Mouse (Mus musculus): ENCODE measurements around the gene Pm20d1. TPM values are rescaled to one million over a fixed set of nuclear protein-coding genes. Genes with fewer than 3 reads are reported as not detected.

Pm20d1 gene
- polyA plus RNA-seq, 1 experiment: 0.11 TPM

- WGBS: 86% methylated on average over 4 of the region's 4 CpGs
- no peak for TF ChIP-seq POLR2A (IDR thresholded peaks at IDR 0.05; ENCODE audit: low read depth, low read length)
- no peak for TF ChIP-seq CTCF (IDR thresholded peaks at IDR 0.05; ENCODE audit: extremely low read depth, insufficient read depth, insufficient read length, insufficient replicate concordance)
- Histone ChIP-seq H3K4me3 (ENCODE audit: extremely low read depth, insufficient read depth, insufficient read length) (no peak overlapping the region), H3K4me1 (ENCODE audit: control insufficient read depth, insufficient read depth, insufficient read length) (no peaks in the 10 kb centered on the region), H3K27ac (ENCODE audit: insufficient read depth, low read length) (no peak overlapping the region), H3K27me3 (ENCODE audit: control insufficient read depth, insufficient read depth, low read length) (no peaks in the 10 kb centered on the region), H3K36me3 (ENCODE audit: control insufficient read depth, insufficient read depth, low read length) (no peaks in the 10 kb centered on the region)
- no peak for DNase-seq (ENCODE audit: low read depth in 1 of 2, low spot score in 2 of 2)
Observed at GRCm38 (mm10) chr1:131861811-131862210, 64.6 kb downstream of the Pm20d1 start.

GRCm38 (mm10) chr1:131865596-131865995 lies 68.4 kb downstream of the Pm20d1 start:
- H3K4me3 ChIP-seq (ENCODE audit: extremely low read depth, insufficient read depth, insufficient read length): no peak overlapping the region
- peaks cover 4% of the 10 kb centered on the region; the same call in 1 of the 2 replicates for H3K36me3 ChIP-seq (ENCODE audit: control insufficient read depth, insufficient read depth, low read length)
- no peak for DNase-seq (ENCODE audit: low read depth in 1 of 2, low spot score in 2 of 2)
- H3K27ac ChIP-seq (ENCODE audit: insufficient read depth, low read length): no peak overlapping the region
- H3K4me1 ChIP-seq (ENCODE audit: control insufficient read depth, insufficient read depth, insufficient read length): peaks cover 3% of the 10 kb centered on the region; the same call in 1 of the 2 replicates
- 87% methylated on average over 5 of the region's 5 CpGs for WGBS
- no peak for TF ChIP-seq POLR2A (IDR thresholded peaks at IDR 0.05; ENCODE audit: low read depth, low read length)
- TF ChIP-seq CTCF (IDR thresholded peaks at IDR 0.05; ENCODE audit: extremely low read depth, insufficient read depth, insufficient read length, insufficient replicate concordance): no peak
- H3K27me3 ChIP-seq (ENCODE audit: control insufficient read depth, insufficient read depth, low read length): no peaks in the 10 kb centered on the region

- no peak overlapping the region for H3K27ac ChIP-seq (ENCODE audit: insufficient read depth, low read length)
- no peaks in the 10 kb centered on the region for H3K27me3 ChIP-seq (ENCODE audit: control insufficient read depth, insufficient read depth, low read length)
- peaks cover 5% of the 10 kb centered on the region for H3K36me3 ChIP-seq (ENCODE audit: control insufficient read depth, insufficient read depth, low read length)
- 29% methylated on average over 6 of the region's 6 CpGs for WGBS
- peaks cover 3% of the 10 kb centered on the region; the same call in 1 of the 2 replicates for H3K4me1 ChIP-seq (ENCODE audit: control insufficient read depth, insufficient read depth, insufficient read length)
- H3K4me3 ChIP-seq (ENCODE audit: extremely low read depth, insufficient read depth, insufficient read length): peak overlapping the region; percentile 22
- DNase-seq (ENCODE audit: low read depth in 1 of 2, low spot score in 2 of 2): no peak
- TF ChIP-seq POLR2A (IDR thresholded peaks at IDR 0.05; ENCODE audit: low read depth, low read length): no peak
- no peak for TF ChIP-seq CTCF (IDR thresholded peaks at IDR 0.05; ENCODE audit: extremely low read depth, insufficient read depth, insufficient read length, insufficient replicate concordance)
Observed at GRCm38 (mm10) chr1:131866304-131866999, 69.3 kb downstream of the Pm20d1 start.

GRCm38 (mm10) chr1:131867093-131867945 lies 70.1 kb downstream of the Pm20d1 start, which contains the start of gene Rab29:
Gene Rab29, plus strand, starts transcription at chr1:131867224.
- Histone ChIP-seq H3K27me3 (ENCODE audit: control insufficient read depth, insufficient read depth, low read length) (no peaks in the 10 kb centered on the region), H3K27ac (ENCODE audit: insufficient read depth, low read length) (peak within 1 kb of the TSS; percentile 91), H3K36me3 (ENCODE audit: control insufficient read depth, insufficient read depth, low read length) (peaks cover 9% of the 10 kb centered on the region), H3K4me3 (ENCODE audit: extremely low read depth, insufficient read depth, insufficient read length) (peak within 1 kb of the TSS; percentile 90), H3K4me1 (ENCODE audit: control insufficient read depth, insufficient read depth, insufficient read length) (peaks cover 3% of the 10 kb centered on the region; the same call in 1 of the 2 replicates)
- under 1% methylated on average over 46 of the region's 46 CpGs for WGBS
- TF ChIP-seq POLR2A (IDR thresholded peaks at IDR 0.05; ENCODE audit: low read depth, low read length): peak; percentile 12
- TF ChIP-seq CTCF (IDR thresholded peaks at IDR 0.05; ENCODE audit: extremely low read depth, insufficient read depth, insufficient read length, insufficient replicate concordance): peak; percentile 85
- peak; percentile 85 to 90 for DNase-seq (ENCODE audit: low read depth in 1 of 2, low spot score in 2 of 2)

- Histone ChIP-seq H3K4me3 (ENCODE audit: extremely low read depth, insufficient read depth, insufficient read length) (peak overlapping the region; percentile 90), H3K36me3 (ENCODE audit: control insufficient read depth, insufficient read depth, low read length) (peaks cover 12% of the 10 kb centered on the region), H3K27ac (ENCODE audit: insufficient read depth, low read length) (peak overlapping the region; percentile 91), H3K4me1 (ENCODE audit: control insufficient read depth, insufficient read depth, insufficient read length) (peaks cover 3% of the 10 kb centered on the region; the same call in 1 of the 2 replicates), H3K27me3 (ENCODE audit: control insufficient read depth, insufficient read depth, low read length) (no peaks in the 10 kb centered on the region)
- DNase-seq (ENCODE audit: low read depth in 1 of 2, low spot score in 2 of 2): peak in 1 of 2 experiments; percentile 15
- 27% methylated on average over 10 of the region's 10 CpGs for WGBS
- no peak for TF ChIP-seq CTCF (IDR thresholded peaks at IDR 0.05; ENCODE audit: extremely low read depth, insufficient read depth, insufficient read length, insufficient replicate concordance)
- TF ChIP-seq POLR2A (IDR thresholded peaks at IDR 0.05; ENCODE audit: low read depth, low read length): no peak
Observed at GRCm38 (mm10) chr1:131867946-131868290, 70.7 kb downstream of the Pm20d1 start.

- Histone ChIP-seq H3K36me3 (ENCODE audit: control insufficient read depth, insufficient read depth, low read length) (peaks cover 12% of the 10 kb centered on the region), H3K4me3 (ENCODE audit: extremely low read depth, insufficient read depth, insufficient read length) (no peak overlapping the region), H3K27me3 (ENCODE audit: control insufficient read depth, insufficient read depth, low read length) (no peaks in the 10 kb centered on the region), H3K27ac (ENCODE audit: insufficient read depth, low read length) (no peak overlapping the region), H3K4me1 (ENCODE audit: control insufficient read depth, insufficient read depth, insufficient read length) (peaks cover 3% of the 10 kb centered on the region; the same call in 1 of the 2 replicates)
- no peak for DNase-seq (ENCODE audit: low read depth in 1 of 2, low spot score in 2 of 2)
- TF ChIP-seq CTCF (IDR thresholded peaks at IDR 0.05; ENCODE audit: extremely low read depth, insufficient read depth, insufficient read length, insufficient replicate concordance) (no peak), POLR2A (IDR thresholded peaks at IDR 0.05; ENCODE audit: low read depth, low read length) (no peak)
- WGBS: 94% methylated on average over 2 of the region's 2 CpGs
Observed at GRCm38 (mm10) chr1:131869561-131869960, 72.4 kb downstream of the Pm20d1 start.

Other genes starting within 250 kb of the Pm20d1 start
- not detected in 2 replicates for gene Avpr1b, start 198.1 kb upstream of the Pm20d1 start, polyA plus RNA-seq (2012; rRNA removed)
- gene Ctse, start 159.1 kb upstream of the Pm20d1 start, polyA plus RNA-seq (2012; rRNA removed): 77.8 and 113 TPM in 2 replicates
- 3.3 and 6.9 TPM in 2 replicates for gene Rab7b, start 108.7 kb upstream of the Pm20d1 start, polyA plus RNA-seq (2012; rRNA removed)
- gene Slc26a9, start 53.4 kb upstream of the Pm20d1 start, polyA plus RNA-seq (2012; rRNA removed): 0.14 TPM in 1 of 2 replicates, not detected in the other
- gene Slc41a1, start 30.1 kb downstream of the Pm20d1 start, polyA plus RNA-seq (2012; rRNA removed): 22.9 and 41.1 TPM in 2 replicates
- gene Rab29, start 69.8 kb downstream of the Pm20d1 start, polyA plus RNA-seq (2012; rRNA removed): 30.1 and 35.7 TPM in 2 replicates
- 4.5 and 4.7 TPM in 2 replicates for gene Nucks1, start 113.2 kb downstream of the Pm20d1 start, polyA plus RNA-seq (2012; rRNA removed)
- gene Slc45a3, start 165.6 kb downstream of the Pm20d1 start, polyA plus RNA-seq (2012; rRNA removed): 23.9 and 28.0 TPM in 2 replicates
- 33.1 and 33.5 TPM in 2 replicates for gene Elk4, start 210.2 kb downstream of the Pm20d1 start, polyA plus RNA-seq (2012; rRNA removed)

Data from spleen, adult 2 months (tissue).